Mouse (Mus musculus): ENCODE data around the gene Mettl21c. TPM values are rescaled to one million over a fixed set of nuclear protein-coding genes. Genes with fewer than 3 reads are reported as not detected.
A peak's percentile ranks its signal among the peaks of the same experiment; 100 is the strongest.
"Not testable (repeated sequence)": the region's sequence is repeated elsewhere in the genome, so short reads cannot be mapped to it uniquely, and the experiment has no call there.

Gene Mettl21c
- polyA plus RNA-seq (2016; fragmentation: Nextera tagmentation; extraction: Ambion mirVana): 0.59 and 1.2 TPM in 2 replicates

DNA sequence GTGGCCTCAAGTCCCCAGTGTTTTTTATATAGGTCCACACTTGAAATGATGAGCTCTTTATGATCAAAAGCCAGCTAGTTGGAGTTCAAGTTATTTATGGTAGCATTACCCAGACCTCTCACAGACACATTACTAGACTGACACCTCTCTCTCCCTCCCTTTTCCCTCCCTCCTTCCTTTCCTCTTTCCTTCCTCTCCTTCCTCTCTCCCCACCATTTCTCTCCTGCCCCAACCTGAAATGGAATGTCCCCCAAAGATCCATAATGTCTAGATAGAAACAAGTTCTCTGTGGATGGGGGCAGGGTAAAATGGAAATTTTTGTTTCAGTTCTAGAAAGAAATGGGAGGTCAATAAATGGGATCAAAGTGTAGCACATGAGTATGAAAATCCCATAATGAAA is at the start of gene Mettl21c:
Gene Mettl21c, minus strand, starts transcription at position 101 of the 400 bp plus-strand sequence.
- no peak within 1 kb of the TSS for H3K9ac ChIP-seq
- H3K4me2 ChIP-seq (replicated peaks): no peak within 1 kb of the TSS
- H3K4me1 ChIP-seq: no peaks in the 10 kb centered on the region
- no peaks in the 10 kb centered on the region for H3K36me3 ChIP-seq
- no peak within 1 kb of the TSS for H3K4me3 ChIP-seq
- H3K27me3 ChIP-seq: no peaks in the 10 kb centered on the region
- no peak for ATAC-seq (ENCODE audit: low FRiP score)
- H3K9me3 ChIP-seq (replicated peaks): no peaks in the 10 kb centered on the region
- H3K27ac ChIP-seq: no peak within 1 kb of the TSS

DNA sequence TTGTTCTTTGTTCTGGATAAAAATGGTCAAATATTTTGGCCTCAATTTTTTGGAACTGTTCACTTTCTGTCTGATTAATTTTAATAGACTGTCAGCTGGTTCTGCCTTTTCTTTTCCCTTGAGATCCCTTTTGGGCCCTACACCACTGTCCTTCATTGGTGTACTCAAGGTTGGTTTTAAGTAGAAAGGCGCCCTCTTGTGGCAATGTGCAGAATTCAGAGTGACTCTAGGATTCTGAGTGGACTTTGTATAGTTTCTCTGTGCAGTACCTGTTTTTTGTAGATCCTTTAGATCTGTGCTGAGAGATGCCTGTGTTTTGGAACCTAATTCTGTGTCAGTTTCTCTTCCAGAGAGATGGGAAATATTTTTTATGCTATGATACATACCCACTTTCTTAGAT is 44.8 kb upstream of the Mettl21c start:
- H3K4me2 ChIP-seq (replicated peaks): no peak overlapping the region
- H3K4me3 ChIP-seq: no peak overlapping the region
- H3K27me3 ChIP-seq: no peaks in the 10 kb centered on the region
- no peak for ATAC-seq (ENCODE audit: low FRiP score)
- no peaks in the 10 kb centered on the region for H3K36me3 ChIP-seq
- H3K27ac ChIP-seq: no peak overlapping the region
- H3K9ac ChIP-seq: no peak overlapping the region
- no peaks in the 10 kb centered on the region for H3K4me1 ChIP-seq
- 0% methylated on average over 1 of the region's 1 CpGs for WGBS
- no peaks in the 10 kb centered on the region for H3K9me3 ChIP-seq (replicated peaks)

DNA sequence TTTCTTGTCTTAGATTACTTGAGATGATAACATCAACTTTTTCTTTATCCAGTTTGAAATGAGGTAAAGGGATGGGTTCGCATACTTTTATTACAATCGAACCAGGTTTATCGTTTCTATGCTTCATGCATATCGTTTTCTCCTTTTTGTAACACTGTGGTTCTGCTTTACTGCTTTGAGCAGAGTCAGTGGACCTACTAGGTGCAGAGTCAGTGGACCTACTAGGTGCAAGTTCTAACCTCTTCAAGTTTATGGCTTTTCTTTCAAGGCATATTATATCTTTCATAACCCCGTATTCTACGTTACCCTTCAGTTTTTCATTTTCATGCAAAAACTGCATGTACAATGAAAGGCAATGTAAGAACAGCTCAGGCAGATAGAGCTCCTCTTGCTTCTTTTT is 43.6 kb upstream of the Mettl21c start:
- Histone ChIP-seq H3K27me3 (no peaks in the 10 kb centered on the region), H3K9ac (no peak overlapping the region), H3K4me3 (no peak overlapping the region), H3K36me3 (no peaks in the 10 kb centered on the region), H3K4me2 (replicated peaks) (no peak overlapping the region), H3K4me1 (no peaks in the 10 kb centered on the region), H3K9me3 (replicated peaks) (no peaks in the 10 kb centered on the region), H3K27ac (no peak overlapping the region)
- WGBS: 98% methylated on average over 6 of the region's 6 CpGs
- ATAC-seq (ENCODE audit: low FRiP score): no peak

DNA sequence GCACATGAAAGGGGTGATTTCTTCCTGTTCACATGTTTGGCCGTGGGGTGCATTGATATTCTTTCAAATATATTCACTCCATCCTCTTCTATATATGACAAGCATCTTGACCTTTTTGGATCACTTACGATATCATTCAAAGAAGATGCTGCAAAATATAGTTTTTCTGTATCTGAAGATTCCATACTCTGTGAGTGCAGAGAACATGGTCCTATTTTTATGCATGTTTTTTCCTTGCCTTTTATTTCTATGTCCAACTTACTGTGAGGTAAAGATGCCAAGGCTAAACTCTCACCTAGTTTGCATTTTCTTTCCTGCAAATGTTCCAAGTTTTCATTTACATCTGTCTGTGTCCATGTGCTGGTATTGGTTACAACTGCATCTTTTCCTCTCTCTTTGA is 42.0 kb upstream of the Mettl21c start, which contains the start of gene Gm8251:
Gene Gm8251, minus strand, starts transcription at position 101 of the 400 bp plus-strand sequence.
- Histone ChIP-seq H3K27ac (no peak within 1 kb of the TSS), H3K36me3 (no peaks in the 10 kb centered on the region), H3K9me3 (replicated peaks) (no peaks in the 10 kb centered on the region), H3K4me1 (no peaks in the 10 kb centered on the region), H3K4me3 (no peak within 1 kb of the TSS), H3K4me2 (replicated peaks) (no peak within 1 kb of the TSS), H3K27me3 (no peaks in the 10 kb centered on the region), H3K9ac (no peak within 1 kb of the TSS)
- ATAC-seq (ENCODE audit: low FRiP score): no peak
- WGBS: 89% methylated on average over 2 of the region's 2 CpGs

DNA sequence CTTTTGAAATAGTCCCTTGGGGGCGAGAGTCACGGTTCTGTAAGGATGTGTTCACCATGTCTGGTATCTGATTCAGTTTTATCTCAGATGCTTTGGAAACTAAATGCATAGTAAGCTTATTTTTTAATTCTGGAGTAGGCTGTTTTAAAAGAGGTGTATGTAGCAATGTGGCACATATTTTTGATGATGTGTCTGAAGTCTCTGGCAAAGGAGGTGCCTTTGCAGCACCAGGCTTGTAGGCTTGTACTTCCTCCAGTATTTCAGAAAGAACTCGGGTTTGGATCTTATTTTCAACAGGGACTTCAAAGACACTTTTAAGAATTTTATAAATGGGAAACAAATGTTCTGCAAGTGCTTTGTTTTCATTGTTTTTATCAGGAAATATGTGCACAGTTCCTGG is 38.0 kb upstream of the Mettl21c start:
- Histone ChIP-seq H3K27me3 (no peaks in the 10 kb centered on the region), H3K4me3 (no peak overlapping the region), H3K27ac (no peak overlapping the region), H3K4me2 (replicated peaks) (no peak overlapping the region), H3K4me1 (no peaks in the 10 kb centered on the region), H3K36me3 (no peaks in the 10 kb centered on the region), H3K9me3 (replicated peaks) (no peaks in the 10 kb centered on the region), H3K9ac (no peak overlapping the region)
- ATAC-seq (ENCODE audit: low FRiP score): no peak
- WGBS: 87% methylated on average over 3 of the region's 3 CpGs

DNA sequence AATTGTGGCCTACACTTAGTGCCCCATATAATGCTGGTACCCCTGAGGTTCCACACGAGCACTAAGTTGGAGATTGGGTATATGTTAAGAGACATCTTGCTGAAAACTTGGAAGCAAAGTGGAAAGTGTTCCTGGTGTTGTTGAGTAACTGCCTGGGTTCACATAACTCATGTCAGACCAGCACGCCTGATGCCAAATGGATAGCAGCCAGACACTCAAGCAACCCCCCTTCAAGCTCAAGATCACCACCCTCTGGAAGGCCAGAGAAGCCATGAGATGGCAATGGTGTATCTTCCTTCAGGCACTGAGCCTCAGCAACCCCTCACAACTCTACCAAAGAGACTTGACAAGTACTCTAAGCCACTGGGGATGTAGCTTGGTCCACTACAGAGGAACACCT is 26.7 kb upstream of the Mettl21c start:
- no peak for ATAC-seq (ENCODE audit: low FRiP score)
- Histone ChIP-seq H3K27ac (no peak overlapping the region), H3K36me3 (no peaks in the 10 kb centered on the region), H3K27me3 (no peaks in the 10 kb centered on the region), H3K9me3 (replicated peaks) (no peaks in the 10 kb centered on the region), H3K4me2 (replicated peaks) (no peak overlapping the region), H3K9ac (no peak overlapping the region), H3K4me1 (peaks cover 4% of the 10 kb centered on the region; the same call in 1 of the 2 replicates), H3K4me3 (no peak overlapping the region)
- WGBS: 92% methylated on average over 2 of the region's 2 CpGs

DNA sequence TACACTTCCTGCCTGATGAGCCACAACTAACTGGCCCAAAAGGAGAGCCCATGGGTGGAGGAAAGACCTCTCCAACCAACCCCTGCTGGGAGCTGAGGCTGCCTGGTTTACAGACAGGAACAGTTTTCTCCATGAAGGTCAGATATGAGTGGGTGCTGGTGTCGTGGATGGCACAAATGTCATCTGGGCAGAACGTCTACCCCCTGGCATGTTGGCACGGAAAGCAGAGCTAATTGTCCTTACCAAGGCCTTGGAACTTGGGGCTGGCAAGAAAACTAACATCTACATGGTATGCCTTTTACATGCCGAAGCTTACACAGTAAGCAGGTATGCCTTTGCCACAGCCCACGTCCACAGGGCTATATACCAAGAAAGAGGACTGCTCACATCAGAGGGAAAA is 25.9 kb upstream of the Mettl21c start:
- 90% methylated on average over 5 of the region's 5 CpGs for WGBS

DNA sequence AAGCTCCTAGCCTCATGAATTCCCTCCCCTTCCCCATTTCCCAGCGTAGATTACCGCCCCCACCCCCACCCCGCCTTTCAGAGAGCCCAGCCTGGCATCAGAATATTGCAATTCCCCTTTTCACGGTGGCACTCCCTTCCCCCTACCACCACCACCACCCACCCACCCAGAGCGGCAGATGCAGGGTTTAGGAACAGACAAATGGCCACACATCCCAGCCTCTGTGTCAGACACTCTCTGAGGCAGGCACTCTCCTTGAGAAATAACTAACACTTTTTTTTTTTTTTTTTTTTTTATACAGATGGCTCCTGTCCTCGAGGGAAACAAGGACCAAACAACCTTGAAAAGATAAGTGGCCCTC is 22.7 kb upstream of the Mettl21c start:
- Histone ChIP-seq H3K27ac (no peak overlapping the region), H3K27me3 (no peaks in the 10 kb centered on the region), H3K36me3 (no peaks in the 10 kb centered on the region), H3K4me1 (peaks cover 4% of the 10 kb centered on the region; the same call in 1 of the 2 replicates), H3K4me3 (peak overlapping the region; percentile 35), H3K9me3 (replicated peaks) (no peaks in the 10 kb centered on the region), H3K9ac (peak overlapping the region; percentile 56), H3K4me2 (replicated peaks) (peak overlapping the region; percentile 73)
- 3% methylated on average over 6 of the region's 6 CpGs for WGBS
- ATAC-seq (ENCODE audit: low FRiP score): peak; percentile 72

More for the DNA sequence above, 25.9 kb upstream of the Mettl21c start:
- not testable (repeated sequence) for ATAC-seq (ENCODE audit: low FRiP score); H3K9me3 ChIP-seq (replicated peaks); H3K4me2 ChIP-seq (replicated peaks); H3K36me3 ChIP-seq; H3K9ac ChIP-seq; H3K27ac ChIP-seq; H3K4me3 ChIP-seq; H3K4me1 ChIP-seq; H3K27me3 ChIP-seq

DNA sequence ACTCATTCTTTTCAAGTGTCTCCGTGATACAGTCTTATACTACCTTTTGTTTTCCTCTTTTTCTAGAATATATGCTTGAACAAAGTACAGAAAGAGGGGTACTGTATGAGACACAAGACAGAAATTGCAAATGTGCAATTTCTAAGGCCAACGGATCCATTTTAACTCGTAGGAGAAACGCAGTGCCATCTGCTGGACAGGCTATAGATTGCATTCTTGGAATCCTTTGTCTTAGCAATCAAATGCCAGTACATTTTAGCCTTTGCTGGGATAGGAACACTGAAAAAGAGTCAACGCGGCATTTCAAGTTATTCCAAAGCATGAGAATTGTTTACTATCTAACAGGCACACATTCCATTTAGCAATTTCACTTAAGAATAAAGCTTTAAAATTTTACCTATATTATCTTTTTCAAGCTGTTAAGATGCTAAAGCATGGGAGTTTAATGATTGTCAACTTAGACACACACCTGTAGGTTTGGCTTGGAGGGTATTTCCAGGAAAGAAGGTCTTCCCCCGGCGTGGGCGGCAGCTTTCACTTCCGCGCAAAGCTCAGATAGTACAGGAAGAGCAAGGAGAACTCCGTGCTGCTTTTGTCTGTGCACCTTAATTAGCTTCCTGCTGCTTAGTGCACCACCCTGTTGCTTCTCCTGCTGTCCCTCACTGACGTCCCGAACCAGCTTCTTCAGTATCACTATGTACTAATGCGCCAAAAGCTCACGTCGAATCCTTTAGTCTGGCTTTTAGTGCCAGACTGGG is 22.1 kb upstream of the Mettl21c start:
- H3K27me3 ChIP-seq: no peaks in the 10 kb centered on the region
- H3K9ac ChIP-seq: peak overlapping the region; percentile 56
- H3K27ac ChIP-seq: no peak overlapping the region
- WGBS: 2% methylated on average over 17 of the region's 17 CpGs
- peak overlapping the region; percentile 35 for H3K4me3 ChIP-seq
- H3K36me3 ChIP-seq: no peaks in the 10 kb centered on the region
- peak overlapping the region; percentile 73 for H3K4me2 ChIP-seq (replicated peaks)
- ATAC-seq (ENCODE audit: low FRiP score): peak; percentile 76
- peaks cover 4% of the 10 kb centered on the region; the same call in 1 of the 2 replicates for H3K4me1 ChIP-seq
- no peaks in the 10 kb centered on the region for H3K9me3 ChIP-seq (replicated peaks)

DNA sequence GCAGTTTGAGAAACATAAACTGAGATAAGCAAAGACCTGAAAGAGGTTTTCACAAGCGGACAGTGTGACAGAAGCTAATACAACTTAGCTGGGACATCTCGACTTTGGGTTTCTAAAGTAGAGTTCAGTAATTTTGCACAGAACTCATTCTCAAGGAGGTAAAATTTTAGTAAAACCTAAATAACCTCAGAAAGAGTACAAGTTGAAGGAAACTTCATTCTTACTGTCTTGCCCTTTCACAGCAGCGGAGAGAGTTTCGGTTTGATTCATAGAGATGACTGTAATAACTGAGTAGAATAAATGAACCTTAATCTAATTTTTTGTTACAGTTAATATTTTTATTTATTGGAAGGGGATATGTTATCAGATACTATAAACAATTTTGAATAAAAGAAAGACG is 13.1 kb upstream of the Mettl21c start:
- WGBS: 90% methylated on average over 5 of the region's 5 CpGs
- no peak for ATAC-seq (ENCODE audit: low FRiP score)

DNA sequence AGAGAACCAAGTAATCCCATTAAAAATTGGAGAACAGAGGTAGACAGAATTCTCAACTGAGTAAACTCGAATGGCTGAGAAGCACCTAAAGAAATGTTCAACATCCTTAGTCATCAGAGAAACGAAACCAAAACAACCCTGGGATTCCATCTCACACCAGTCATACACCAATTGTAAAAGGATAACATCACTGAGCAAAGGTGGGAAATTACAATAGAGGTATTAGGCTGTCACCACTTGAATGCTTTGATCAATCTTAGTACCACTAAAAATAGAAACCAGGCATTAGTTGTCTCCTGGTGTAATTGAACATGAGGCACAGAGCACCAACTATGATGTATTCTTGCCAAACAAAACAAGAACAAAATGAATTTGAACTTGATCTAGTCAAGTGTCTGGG is 12.4 kb upstream of the Mettl21c start:
- H3K9me3 ChIP-seq (replicated peaks): no peaks in the 10 kb centered on the region
- no peaks in the 10 kb centered on the region for H3K36me3 ChIP-seq
- no peak overlapping the region for H3K9ac ChIP-seq
- no peaks in the 10 kb centered on the region; the same call in 1 of the 2 replicates for H3K27me3 ChIP-seq
- H3K4me1 ChIP-seq: no peaks in the 10 kb centered on the region
- ATAC-seq (ENCODE audit: low FRiP score): no peak
- no peak overlapping the region for H3K4me2 ChIP-seq (replicated peaks)
- no peak overlapping the region for H3K4me3 ChIP-seq
- no peak overlapping the region for H3K27ac ChIP-seq
- WGBS: 88% methylated on average over 2 of the region's 2 CpGs

More for the DNA sequence above, 13.1 kb upstream of the Mettl21c start:
- Histone ChIP-seq H3K4me1 (no peaks in the 10 kb centered on the region), H3K9me3 (replicated peaks) (no peaks in the 10 kb centered on the region), H3K36me3 (no peaks in the 10 kb centered on the region), H3K27ac (no peak overlapping the region), H3K27me3 (no peaks in the 10 kb centered on the region; the same call in 1 of the 2 replicates), H3K9ac (no peak overlapping the region), H3K4me3 (no peak overlapping the region), H3K4me2 (replicated peaks) (no peak overlapping the region)

DNA sequence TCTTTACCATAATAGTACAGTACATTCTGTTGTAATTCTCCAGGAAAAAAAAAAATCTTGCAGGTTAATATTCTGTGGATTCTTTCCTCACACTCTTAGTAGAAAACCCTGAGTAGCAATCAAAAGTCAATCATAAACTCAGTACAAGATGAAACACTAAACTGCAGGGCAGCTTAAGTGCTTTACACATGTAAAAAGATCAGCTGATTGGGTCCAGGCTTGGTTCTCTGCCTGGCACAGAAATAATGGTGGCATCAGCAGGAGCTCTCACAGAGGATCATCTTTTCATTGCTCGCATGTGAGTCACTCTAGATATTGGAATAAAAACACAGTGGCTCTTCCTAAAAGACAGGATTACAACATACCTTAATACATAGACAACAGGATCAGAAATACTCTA is 7.8 kb upstream of the Mettl21c start:
- no peaks in the 10 kb centered on the region for H3K27me3 ChIP-seq
- no peak overlapping the region for H3K27ac ChIP-seq
- H3K4me3 ChIP-seq: no peak overlapping the region
- no peaks in the 10 kb centered on the region for H3K36me3 ChIP-seq
- no peak for ATAC-seq (ENCODE audit: low FRiP score)
- H3K4me1 ChIP-seq: no peaks in the 10 kb centered on the region
- H3K9ac ChIP-seq: no peak overlapping the region
- H3K9me3 ChIP-seq (replicated peaks): no peaks in the 10 kb centered on the region
- 89% methylated on average over 1 of the region's 1 CpGs for WGBS
- H3K4me2 ChIP-seq (replicated peaks): no peak overlapping the region

DNA sequence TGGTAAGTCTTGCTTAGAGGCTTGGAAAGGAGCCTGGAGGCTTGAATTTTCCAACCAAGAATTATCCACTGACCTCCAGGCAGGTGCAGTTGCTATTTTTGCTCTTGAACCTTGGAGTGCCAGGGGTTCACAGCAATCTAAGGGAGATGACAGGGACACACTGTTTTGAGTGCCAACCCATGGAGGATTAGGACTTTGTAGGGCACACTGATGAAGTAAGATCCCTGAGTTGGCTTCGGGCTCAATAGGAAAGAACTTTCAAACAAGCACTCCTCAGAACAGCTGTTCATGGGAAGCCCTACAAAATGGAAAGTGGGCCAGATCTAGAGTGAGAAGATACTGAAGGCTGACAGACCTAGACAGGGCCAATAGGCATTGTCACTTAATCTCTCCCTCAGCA is 2.8 kb upstream of the Mettl21c start:
- ATAC-seq (ENCODE audit: low FRiP score): no peak
- H3K4me1 ChIP-seq: no peaks in the 10 kb centered on the region
- H3K36me3 ChIP-seq: no peaks in the 10 kb centered on the region
- H3K4me2 ChIP-seq (replicated peaks): no peak overlapping the region
- no peak overlapping the region for H3K27ac ChIP-seq
- no peak overlapping the region for H3K4me3 ChIP-seq
- H3K9me3 ChIP-seq (replicated peaks): no peaks in the 10 kb centered on the region
- H3K27me3 ChIP-seq: no peaks in the 10 kb centered on the region
- 100% methylated on average over 1 of the region's 1 CpGs for WGBS
- no peak overlapping the region for H3K9ac ChIP-seq
